Mouse (Mus musculus) erythroblast, embryonic 14.5 days (primary cell): ENCODE measurements around the gene Cbr1.

ENCODE experiments used
- GATA1 ChIP-seq: IDR thresholded peaks from 2 replicates; pipeline ENCODE4 v1.6.1; 2012; ENCODE audit warnings: low read length, inconsistent platforms, mixed read lengths
- TAL1 ChIP-seq: IDR thresholded peaks from 3 replicates; pipeline ENCODE4 v1.6.1; 2012; ENCODE audit warnings: low read length, inconsistent platforms, mixed read lengths

DNA sequence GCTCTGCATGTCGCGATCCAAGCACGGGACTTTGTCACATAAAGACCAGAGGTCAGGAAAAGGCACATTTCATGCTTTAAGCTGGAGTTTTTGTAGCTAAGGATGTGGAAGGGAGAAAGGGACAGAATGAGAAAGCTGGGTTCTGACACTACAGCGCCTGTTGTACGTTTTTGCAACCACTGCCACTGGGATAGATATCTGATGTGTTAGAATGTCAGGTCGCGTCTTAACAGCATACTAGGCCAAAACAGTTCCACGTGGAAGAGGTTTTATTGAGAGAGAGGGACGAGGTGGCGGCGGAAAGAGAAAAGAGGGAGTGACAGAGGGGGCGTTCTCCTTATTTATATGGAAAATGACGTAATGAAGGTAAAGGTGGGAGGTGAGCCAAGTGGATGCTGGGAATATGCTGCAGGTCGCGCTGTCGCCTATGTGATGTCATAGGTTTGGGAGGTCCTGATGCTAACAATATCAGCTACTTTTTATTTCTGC is 1.1 kb upstream of the Cbr1 start:
- TF ChIP-seq TAL1 = no peak
- no peak for TF ChIP-seq GATA1
